Mouse (Mus musculus) spleen, adult 2 months (tissue): Measurements from ENCODE around the gene Tenm4. TPM values are rescaled to one million over a fixed set of nuclear protein-coding genes. Genes with fewer than 3 reads are reported as not detected.

Source experiments
- DNase-seq, 2 experiments: peaks; one replicate each; pipeline versions ENCODE4 v3.0.0 to v3.0.0-alpha.2; 2012 to 2021; ENCODE audit warnings: low spot score in 2 of 2, low read depth in 1 of 2
- H3K27ac ChIP-seq: fragments of 200-500 bp; 2 replicates; pipeline ENCODE4 v1.5.1; 2012; ENCODE audit warnings: low read length, inconsistent platforms; ENCODE audit not compliant: insufficient read depth
- H3K27me3 ChIP-seq: fragments of 200-500 bp; 2 replicates; pipeline ENCODE4 v1.6.1; 2012; ENCODE audit warnings: mild to moderate bottlenecking, moderate library complexity, low read length, inconsistent platforms; ENCODE audit not compliant: control insufficient read depth, insufficient read depth
- H3K36me3 ChIP-seq: fragments of 200-500 bp; 2 replicates; pipeline ENCODE4 v1.6.1; 2012; ENCODE audit warnings: mild to moderate bottlenecking, low read length, inconsistent platforms; ENCODE audit not compliant: control insufficient read depth, insufficient read depth
- H3K4me1 ChIP-seq: fragments of 200-500 bp; 2 replicates; pipeline ENCODE4 v1.6.1; 2011; ENCODE audit warnings: inconsistent platforms; ENCODE audit not compliant: control insufficient read depth, insufficient read depth, insufficient read length
- H3K4me3 ChIP-seq: fragments of 200-500 bp; 2 replicates; pipeline ENCODE4 v1.5.1; 2011; ENCODE audit warnings: mild to moderate bottlenecking, inconsistent platforms; ENCODE audit not compliant: insufficient read depth, insufficient read length; ENCODE audit errors: extremely low read depth
- CTCF ChIP-seq: fragments of 200-500 bp; IDR thresholded peaks from 2 replicates; pipeline ENCODE4 v1.5.1; 2011; ENCODE audit warnings: mild to moderate bottlenecking, inconsistent platforms; ENCODE audit not compliant: insufficient read depth, insufficient read length, insufficient replicate concordance; ENCODE audit errors: extremely low read depth
- POLR2A ChIP-seq: fragments of 200-500 bp; IDR thresholded peaks from 2 replicates; pipeline ENCODE4 v1.6.1; 2011; ENCODE audit warnings: low read depth, low read length, inconsistent platforms
- WGBS: fragments of 180-500 bp; shearing (Covaris S2); methylation state at CpG from one replicate; pipeline ENCODE4 v1.1.7; 2018; 5-methylcytosine and 5-hydroxymethylcytosine counted together
- polyA plus RNA-seq: library from polyadenylated mRNA; depleted of rRNA; stranded (reverse); fragments of >200 nt; gene quantifications from 2 replicates; pipeline ENCODE4 v1.2.3, GENCODE M21; 2012

The Tenm4 gene
- polyA plus RNA-seq, 1 experiment = 1.2 TPM

GRCm38 (mm10) chr7:96331186-96331585 lies 160.1 kb downstream of the Tenm4 start:
- no peak for DNase-seq
- 81% methylated on average over 1 of the region's 1 CpGs for WGBS
- no peak overlapping the region for H3K27ac ChIP-seq

DNA sequence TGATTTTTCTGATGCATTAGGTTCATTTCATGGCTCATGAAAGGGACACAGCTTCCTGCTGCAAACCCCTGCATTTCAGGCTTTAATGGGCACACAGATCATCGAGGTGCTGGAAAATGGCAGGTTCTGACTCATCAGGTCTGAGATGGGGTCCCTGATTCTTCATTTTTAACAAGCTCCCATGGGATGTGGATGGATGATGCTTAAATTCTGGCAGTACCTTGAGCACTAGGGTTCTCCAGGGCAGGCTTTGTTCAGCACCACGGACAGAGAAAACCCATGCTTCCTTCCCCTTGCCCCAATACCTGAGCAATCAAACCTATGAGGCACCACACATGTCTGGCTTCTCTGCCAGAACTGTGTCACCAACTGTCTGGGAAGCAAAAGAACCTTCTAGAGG lies 163.3 kb downstream of the Tenm4 start:
- Histone ChIP-seq H3K4me3 (no peak overlapping the region), H3K27me3 (no peaks in the 10 kb centered on the region), H3K36me3 (no peaks in the 10 kb centered on the region), H3K4me1 (no peaks in the 10 kb centered on the region), H3K27ac (no peak overlapping the region)
- DNase-seq = no peak
- TF ChIP-seq CTCF (no peak), POLR2A (no peak)
- WGBS = 35% methylated on average over 2 of the region's 2 CpGs

More at GRCm38 (mm10) chr7:96331186-96331585, 160.1 kb downstream of the Tenm4 start:
- Histone ChIP-seq H3K4me3 (no peak overlapping the region), H3K4me1 (no peaks in the 10 kb centered on the region), H3K27me3 (no peaks in the 10 kb centered on the region), H3K36me3 (no peaks in the 10 kb centered on the region)
- TF ChIP-seq POLR2A = no peak
- TF ChIP-seq CTCF = no peak

DNA sequence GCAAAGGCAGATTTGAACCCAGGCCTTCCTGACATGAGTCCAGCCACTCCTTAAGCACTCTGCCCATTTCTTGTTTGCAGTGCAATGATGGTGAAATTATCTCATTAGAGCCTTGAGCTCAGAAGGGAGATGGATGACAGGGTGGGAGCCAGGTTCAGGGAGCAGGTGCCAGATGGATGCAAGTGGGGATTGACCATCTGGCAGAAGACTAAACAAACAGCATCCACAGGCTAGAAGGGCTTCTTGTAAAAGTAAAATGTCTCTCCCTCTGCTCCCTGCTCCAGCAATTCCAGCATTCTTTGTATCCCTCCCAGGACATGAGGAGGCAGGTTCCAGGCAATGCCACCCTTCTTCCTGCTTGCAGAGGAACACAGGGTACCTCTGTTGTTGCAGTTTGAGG lies 165.3 kb downstream of the Tenm4 start:
- H3K27ac ChIP-seq = no peak overlapping the region

DNA sequence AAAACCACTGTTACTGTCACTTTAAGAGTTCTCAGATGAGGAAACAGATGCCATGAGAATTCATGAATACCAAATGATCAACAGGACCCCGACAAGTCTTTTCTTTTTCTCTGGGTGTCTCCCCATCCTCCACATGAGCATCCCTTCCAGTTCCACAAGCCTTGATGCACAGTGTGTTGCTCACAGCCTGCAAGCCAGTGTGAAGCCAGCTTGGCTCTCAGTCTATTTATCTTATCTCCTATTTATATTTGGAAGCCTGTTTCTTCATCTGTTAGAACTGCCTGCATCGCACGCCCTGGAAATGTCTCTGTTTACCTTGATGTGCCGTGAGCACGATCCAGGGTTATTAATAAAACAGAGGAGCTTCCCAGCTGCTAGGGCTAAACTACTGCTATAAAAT lies 169.8 kb downstream of the Tenm4 start:
- Histone ChIP-seq H3K4me1 (no peaks in the 10 kb centered on the region), H3K27me3 (no peaks in the 10 kb centered on the region), H3K36me3 (no peaks in the 10 kb centered on the region), H3K27ac (no peak overlapping the region), H3K4me3 (no peak overlapping the region)
- no peak for TF ChIP-seq POLR2A
- no peak for TF ChIP-seq CTCF
- no peak for DNase-seq
- 83% methylated on average over 5 of the region's 5 CpGs for WGBS

More for the DNA sequence above, 165.3 kb downstream of the Tenm4 start:
- no peaks in the 10 kb centered on the region for H3K4me1 ChIP-seq
- H3K4me3 ChIP-seq = no peak overlapping the region
- DNase-seq = no peak
- no peaks in the 10 kb centered on the region for H3K27me3 ChIP-seq
- H3K36me3 ChIP-seq = no peaks in the 10 kb centered on the region
- TF ChIP-seq CTCF = no peak
- TF ChIP-seq POLR2A = no peak

DNA sequence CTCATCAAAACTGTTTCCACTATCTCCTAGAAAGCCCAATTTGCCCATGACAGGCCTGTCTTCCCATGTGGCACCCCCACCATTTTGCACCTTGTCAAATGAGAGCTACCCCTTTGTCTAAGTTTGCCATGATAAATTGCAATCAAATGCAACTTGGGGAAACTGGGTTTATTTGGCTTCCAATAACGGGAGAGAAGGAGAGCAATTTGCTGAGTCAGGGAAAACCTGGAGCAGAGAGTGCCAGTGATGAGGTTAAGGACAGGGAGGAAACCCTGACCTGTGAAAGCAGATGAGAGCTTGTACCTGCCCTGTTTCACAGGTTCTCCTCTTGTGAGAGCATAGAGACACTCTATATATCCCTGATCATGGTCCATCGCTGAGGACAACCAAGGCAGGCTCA lies 170.4 kb downstream of the Tenm4 start:
- Histone ChIP-seq H3K27ac (no peak overlapping the region), H3K27me3 (no peaks in the 10 kb centered on the region), H3K4me1 (no peaks in the 10 kb centered on the region), H3K4me3 (no peak overlapping the region), H3K36me3 (no peaks in the 10 kb centered on the region)
- TF ChIP-seq POLR2A (no peak), CTCF (no peak)
- 92% methylated on average over 2 of the region's 2 CpGs for WGBS
- DNase-seq = no peak

DNA sequence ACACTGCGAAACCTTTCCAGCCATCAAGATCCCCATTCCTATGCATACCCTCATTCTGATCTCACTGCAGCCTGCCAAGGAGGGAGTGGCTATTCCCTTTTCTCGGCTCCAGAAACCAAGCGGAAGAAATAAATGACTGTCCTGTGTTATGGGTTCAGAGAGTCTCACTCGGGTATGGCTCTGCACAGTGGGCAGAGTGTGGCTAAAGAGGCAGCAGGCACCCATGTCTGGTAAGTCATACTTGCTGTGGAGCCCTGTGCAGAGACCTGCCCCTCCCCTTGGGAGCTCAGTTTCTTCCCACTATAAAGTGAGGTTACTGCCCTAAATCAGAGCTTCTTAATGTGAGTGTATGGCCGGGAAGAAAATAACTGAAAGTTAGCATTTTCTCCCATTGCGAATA lies 171.9 kb downstream of the Tenm4 start:
- Histone ChIP-seq H3K27ac (no peak overlapping the region), H3K36me3 (no peaks in the 10 kb centered on the region), H3K4me1 (no peaks in the 10 kb centered on the region), H3K27me3 (no peaks in the 10 kb centered on the region), H3K4me3 (no peak overlapping the region)
- WGBS = 79% methylated on average over 6 of the region's 6 CpGs
- TF ChIP-seq CTCF (no peak), POLR2A (no peak)
- no peak for DNase-seq

- Histone ChIP-seq H3K4me3 (no peak overlapping the region), H3K36me3 (no peaks in the 10 kb centered on the region), H3K27me3 (no peaks in the 10 kb centered on the region), H3K27ac (no peak overlapping the region), H3K4me1 (no peaks in the 10 kb centered on the region)
- WGBS = 79% methylated on average over 2 of the region's 2 CpGs
- TF ChIP-seq CTCF = no peak
- DNase-seq = no peak
Measured at GRCm38 (mm10) chr7:96343667-96344066, 172.6 kb downstream of the Tenm4 start.

- Histone ChIP-seq H3K36me3 (no peaks in the 10 kb centered on the region), H3K4me1 (no peaks in the 10 kb centered on the region), H3K27ac (no peak overlapping the region), H3K4me3 (no peak overlapping the region), H3K27me3 (no peaks in the 10 kb centered on the region)
- 65% methylated on average over 8 of the region's 8 CpGs for WGBS
- no peak for DNase-seq
- no peak for TF ChIP-seq POLR2A
- no peak for TF ChIP-seq CTCF
Measured at GRCm38 (mm10) chr7:96352671-96353070, 181.6 kb downstream of the Tenm4 start.
